Mouse (Mus musculus): ENCODE results near the gene Hdx. TPM values are rescaled to one million over a fixed set of nuclear protein-coding genes. Genes with fewer than 3 reads are reported as not detected.

The Hdx gene
- total and polyA plus RNA-seq, 2 experiments from 2014 or later, result 1.0 to 2.2 TPM

DNA sequence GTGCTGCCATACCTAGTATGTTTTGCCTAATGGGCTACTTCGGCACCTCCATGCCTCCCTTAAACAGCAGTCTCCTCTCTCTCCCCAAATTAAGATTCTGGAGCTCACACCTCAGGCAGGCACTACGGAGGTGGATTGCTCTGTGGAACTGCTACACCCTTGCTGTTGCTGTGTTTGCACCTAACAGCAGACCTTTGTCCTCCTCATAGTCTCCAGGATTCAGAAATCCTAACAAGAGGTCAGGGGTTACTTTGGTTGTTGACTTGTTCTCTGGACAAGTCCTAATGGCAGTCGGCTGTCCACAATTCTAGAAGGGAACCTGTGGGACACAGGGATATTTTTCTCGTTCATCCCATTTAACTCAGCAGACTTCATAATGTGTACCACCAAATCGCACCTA, 56.3 kb downstream of the Hdx start:
- ATAC-seq (ENCODE audit: low FRiP score) (no peak), DNase-seq (ENCODE audit: low spot score) (no peak)
- TF ChIP-seq CTCF (IDR thresholded peaks at IDR 0.05), result no peak
- H3K36me3 ChIP-seq (ENCODE audit: insufficient read depth, low read length), result no peaks in the 10 kb centered on the region
- H3K27me3 ChIP-seq (ENCODE audit: insufficient read depth, low read length), result no peaks in the 10 kb centered on the region
- H3K9ac ChIP-seq (replicated peaks; ENCODE audit: low read length, poor library complexity, severe bottlenecking), result no peak overlapping the region
- 84% methylated on average over 5 of the region's 5 CpGs for WGBS
- no peak overlapping the region for H3K4me2 ChIP-seq (ENCODE audit: low read depth, low read length, poor library complexity, severe bottlenecking)
- H3K4me3 ChIP-seq (ENCODE audit: low read depth, low read length), result no peak overlapping the region
- H3K4me1 ChIP-seq (ENCODE audit: insufficient read depth, low read length), result no peaks in the 10 kb centered on the region
- H3K9me3 ChIP-seq (ENCODE audit: low read length), result no peaks in the 10 kb centered on the region
- H3K27ac ChIP-seq (ENCODE audit: low read depth, low read length), result no peak overlapping the region

DNA sequence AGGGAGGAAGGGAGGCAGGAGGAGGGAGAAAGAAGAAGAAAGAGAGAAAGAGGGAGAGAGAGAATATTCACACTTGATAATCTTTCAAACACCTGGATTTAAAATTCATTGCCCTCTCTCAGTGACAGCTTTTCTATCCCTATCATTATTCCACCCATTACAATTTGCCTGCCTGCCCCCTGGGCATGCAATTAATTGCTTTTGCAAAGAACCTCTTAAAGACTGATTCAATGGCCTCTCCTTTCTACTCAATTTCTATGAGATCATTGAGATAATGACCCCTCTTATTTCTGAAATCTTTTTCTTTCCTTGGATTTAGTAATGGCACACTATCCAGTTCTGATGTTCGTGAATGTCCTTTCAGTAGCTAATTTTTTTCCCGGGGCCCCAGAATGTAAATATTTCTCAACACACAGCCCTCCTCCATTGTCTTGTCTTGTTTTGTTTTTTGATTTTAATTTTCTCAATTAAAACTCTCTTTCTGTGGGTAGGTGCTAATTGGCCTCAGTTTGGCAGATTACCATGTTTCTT, 99.2 kb downstream of the Hdx start:
- Histone ChIP-seq H3K4me1 (ENCODE audit: insufficient read depth, low read length) (no peaks in the 10 kb centered on the region), H3K27me3 (ENCODE audit: insufficient read depth, low read length) (no peaks in the 10 kb centered on the region), H3K4me2 (ENCODE audit: low read depth, low read length, poor library complexity, severe bottlenecking) (no peak overlapping the region), H3K27ac (ENCODE audit: low read depth, low read length) (no peak overlapping the region), H3K36me3 (ENCODE audit: insufficient read depth, low read length) (no peaks in the 10 kb centered on the region), H3K9me3 (ENCODE audit: low read length) (no peaks in the 10 kb centered on the region), H3K9ac (replicated peaks; ENCODE audit: low read length, poor library complexity, severe bottlenecking) (no peak overlapping the region), H3K4me3 (ENCODE audit: low read depth, low read length) (no peak overlapping the region)
- WGBS, result 73% methylated on average over 2 of the region's 2 CpGs
- ATAC-seq (ENCODE audit: low FRiP score) (no peak), DNase-seq (ENCODE audit: low spot score) (no peak)
- TF ChIP-seq CTCF (IDR thresholded peaks at IDR 0.05), result no peak

DNA sequence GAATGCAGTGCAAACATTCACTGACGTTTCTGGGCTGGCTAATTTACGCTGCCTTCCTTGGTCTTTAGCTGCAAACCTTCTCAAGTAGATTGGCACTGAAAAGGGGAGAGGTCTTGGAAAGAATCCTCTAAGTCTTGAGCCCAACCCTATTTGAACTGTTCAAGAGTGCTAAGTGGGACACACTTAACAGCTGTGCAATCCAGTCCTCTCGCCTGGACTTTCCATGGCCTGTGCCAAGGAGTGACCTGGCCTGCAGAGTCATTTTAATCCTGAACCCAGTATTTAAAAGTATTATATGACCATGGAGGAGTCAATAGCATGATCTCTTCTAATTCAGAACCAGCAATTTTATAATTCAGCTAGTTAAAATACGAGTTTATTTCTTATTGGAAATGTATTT, 109.3 kb downstream of the Hdx start:
- no peaks in the 10 kb centered on the region for H3K4me1 ChIP-seq (ENCODE audit: insufficient read depth, low read length)
- no peak for ATAC-seq (ENCODE audit: low FRiP score)
- no peak for DNase-seq (ENCODE audit: low spot score)
- H3K36me3 ChIP-seq (ENCODE audit: insufficient read depth, low read length), result no peaks in the 10 kb centered on the region
- no peaks in the 10 kb centered on the region for H3K9me3 ChIP-seq (ENCODE audit: low read length)
- no peaks in the 10 kb centered on the region for H3K27me3 ChIP-seq (ENCODE audit: insufficient read depth, low read length)
- H3K4me3 ChIP-seq (ENCODE audit: low read depth, low read length), result no peak overlapping the region
- H3K27ac ChIP-seq (ENCODE audit: low read depth, low read length), result no peak overlapping the region
- no peak overlapping the region for H3K4me2 ChIP-seq (ENCODE audit: low read depth, low read length, poor library complexity, severe bottlenecking)
- H3K9ac ChIP-seq (replicated peaks; ENCODE audit: low read length, poor library complexity, severe bottlenecking), result no peak overlapping the region
- WGBS, result 62% methylated on average over 4 of the region's 4 CpGs
- no peak for TF ChIP-seq CTCF (IDR thresholded peaks at IDR 0.05)

DNA sequence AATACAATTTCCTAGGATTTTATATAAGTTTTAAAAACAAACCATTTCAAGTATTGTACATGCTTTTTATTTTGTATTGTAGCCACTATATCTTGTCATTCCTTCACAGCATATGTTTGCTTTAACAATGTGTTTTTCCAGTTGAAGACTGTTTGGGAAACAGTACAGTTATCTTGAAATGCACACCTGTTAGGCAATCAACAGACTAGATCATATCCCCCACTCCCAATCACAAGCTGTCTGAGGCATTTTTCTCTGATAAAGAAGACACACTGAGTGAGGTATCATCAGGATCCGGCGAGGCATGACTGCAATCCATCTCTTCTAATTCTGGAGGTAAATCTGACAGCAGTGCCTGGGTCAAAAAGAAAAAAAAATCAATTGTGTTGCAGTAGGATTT, 119.8 kb downstream of the Hdx start:
- Histone ChIP-seq H3K4me3 (ENCODE audit: low read depth, low read length) (no peak overlapping the region), H3K4me1 (ENCODE audit: insufficient read depth, low read length) (no peaks in the 10 kb centered on the region), H3K36me3 (ENCODE audit: insufficient read depth, low read length) (no peaks in the 10 kb centered on the region), H3K4me2 (ENCODE audit: low read depth, low read length, poor library complexity, severe bottlenecking) (no peak overlapping the region), H3K27ac (ENCODE audit: low read depth, low read length) (no peak overlapping the region), H3K9ac (replicated peaks; ENCODE audit: low read length, poor library complexity, severe bottlenecking) (no peak overlapping the region), H3K9me3 (ENCODE audit: low read length) (no peaks in the 10 kb centered on the region), H3K27me3 (ENCODE audit: insufficient read depth, low read length) (no peaks in the 10 kb centered on the region)
- no peak for TF ChIP-seq CTCF (IDR thresholded peaks at IDR 0.05)
- ATAC-seq (ENCODE audit: low FRiP score) (no peak), DNase-seq (ENCODE audit: low spot score) (no peak)
- 84% methylated on average over 2 of the region's 2 CpGs for WGBS

DNA sequence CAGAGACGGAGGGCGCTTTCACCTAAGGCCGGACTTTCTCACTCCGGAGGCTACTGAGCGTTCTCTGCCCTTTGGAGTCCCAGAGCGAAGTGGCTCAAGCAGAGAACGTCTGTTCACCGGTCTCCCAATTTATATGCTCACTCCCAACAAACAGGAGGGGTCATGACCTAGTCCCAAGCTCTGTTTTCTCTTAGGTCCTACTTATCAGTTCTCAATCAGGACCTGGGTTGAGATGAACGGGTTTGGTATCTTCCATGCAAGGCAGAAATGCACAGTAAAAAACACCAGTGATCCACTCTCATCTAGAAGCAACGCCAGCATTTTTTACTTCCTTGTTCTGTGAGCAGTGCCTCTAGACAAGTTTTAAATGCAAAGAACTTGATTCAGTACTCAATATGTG, 159.0 kb downstream of the Hdx start, which contains the start of gene Rps6ka6:
TSS of gene Rps6ka6 (minus strand) at position 101 of the 400 bp plus-strand sequence.
- WGBS, result 76% methylated on average over 10 of the region's 10 CpGs
- no peak within 1 kb of the TSS for H3K9ac ChIP-seq (replicated peaks; ENCODE audit: low read length, poor library complexity, severe bottlenecking)
- DNase-seq (ENCODE audit: low spot score), result no peak
- no peak for TF ChIP-seq CTCF (IDR thresholded peaks at IDR 0.05)
- no peaks in the 10 kb centered on the region for H3K36me3 ChIP-seq (ENCODE audit: insufficient read depth, low read length)
- ATAC-seq (ENCODE audit: low FRiP score), result no peak
- H3K27me3 ChIP-seq (ENCODE audit: insufficient read depth, low read length), result no peaks in the 10 kb centered on the region
- no peak within 1 kb of the TSS for H3K4me2 ChIP-seq (ENCODE audit: low read depth, low read length, poor library complexity, severe bottlenecking)
- no peak within 1 kb of the TSS for H3K4me3 ChIP-seq (ENCODE audit: low read depth, low read length)
- H3K9me3 ChIP-seq (ENCODE audit: low read length), result no peaks in the 10 kb centered on the region
- H3K4me1 ChIP-seq (ENCODE audit: insufficient read depth, low read length), result no peaks in the 10 kb centered on the region
- H3K27ac ChIP-seq (ENCODE audit: low read depth, low read length), result no peak within 1 kb of the TSS

Other genes with a start within 250 kb of the Hdx start
- gene Rps6ka6, start 159.1 kb downstream of the Hdx start, total RNA-seq (2014; rRNA removed), result 68.9 and 70.5 TPM in 2 replicates
- 26.6 and 30.3 TPM in 2 replicates for gene Rps6ka6, start 159.1 kb downstream of the Hdx start, polyA plus RNA-seq (2015; fragmentation: Nextera tagmentation; extraction: Ambion mirVana)
- 0.66 and 1.1 TPM in 2 replicates for gene Gm45194, start 194.3 kb upstream of the Hdx start, total RNA-seq (2014; rRNA removed)
- 0.18 and 0.62 TPM in 2 replicates for gene Gm45194, start 194.3 kb upstream of the Hdx start, polyA plus RNA-seq (2015; fragmentation: Nextera tagmentation; extraction: Ambion mirVana)